Mouse (Mus musculus): ENCODE measurements around the gene Rrm2. TPM values are rescaled to one million over a fixed set of nuclear protein-coding genes. Genes with fewer than 3 reads are reported as not detected.

Gene Rrm2
- polyA plus RNA-seq, 1 experiment from 2014 or later = 16.3 TPM

DNA sequence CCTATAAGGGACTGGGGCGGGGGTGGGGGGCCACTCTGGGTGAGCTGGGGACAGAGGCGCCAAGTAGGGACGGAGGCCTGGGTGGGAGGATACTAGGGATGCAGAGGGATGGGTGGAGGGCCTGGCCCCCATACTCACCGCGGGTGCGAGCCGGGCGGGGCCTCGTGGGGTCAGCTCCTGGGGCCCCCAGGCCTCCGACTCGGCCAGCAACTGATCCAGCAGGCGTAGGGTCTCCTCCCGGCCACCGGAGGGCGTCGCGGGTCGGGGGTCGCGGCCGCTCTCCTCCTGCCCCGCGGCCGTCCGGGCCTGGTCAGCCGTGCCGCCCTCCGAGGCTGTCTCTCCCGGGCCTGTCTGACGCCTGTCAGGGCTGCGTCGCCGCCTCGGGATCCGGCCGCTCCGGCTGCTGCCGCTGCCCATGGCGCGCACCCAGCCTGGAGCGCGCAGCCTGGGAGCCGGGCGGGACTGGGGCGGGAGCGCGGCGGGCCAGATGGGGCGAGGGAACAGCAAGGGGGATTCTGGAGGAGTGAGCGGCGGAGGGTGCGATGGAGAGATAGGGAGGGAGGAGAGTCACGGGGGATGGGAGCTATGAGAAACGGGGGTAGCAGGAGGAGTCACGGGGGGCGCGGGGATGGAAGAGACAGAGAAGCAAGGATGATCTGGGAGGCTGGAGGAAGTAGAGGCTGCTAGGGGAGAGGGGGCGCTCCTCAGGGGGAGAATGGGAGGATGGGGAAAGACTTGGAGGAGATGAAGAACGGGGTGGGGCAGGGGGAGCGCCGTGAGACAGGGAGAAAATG, 27.4 kb upstream of the Rrm2 start:
- WGBS = 4% methylated on average over 37 of the region's 61 CpGs
- H3K36me3 ChIP-seq (ENCODE audit: insufficient read depth, low read length) = no peaks in the 10 kb centered on the region
- H3K4me1 ChIP-seq (ENCODE audit: insufficient read depth, low read depth, low read length) = peaks cover 6% of the 10 kb centered on the region; the same call in 1 of the 2 replicates
- H3K27ac ChIP-seq (ENCODE audit: low read length) = no peak overlapping the region
- peak overlapping the region; percentile 23; the same call in 1 of the 2 replicates for H3K9ac ChIP-seq (replicated peaks; ENCODE audit: low read depth)
- H3K4me2 ChIP-seq (replicated peaks; ENCODE audit: low read depth, low read length) = peak overlapping the region; percentile 84
- no peaks in the 10 kb centered on the region for H3K9me3 ChIP-seq (ENCODE audit: low read length)
- TF ChIP-seq EP300 (IDR thresholded peaks at IDR 0.05) = no peak
- TF ChIP-seq CTCF (IDR thresholded peaks at IDR 0.05) = no peak
- ATAC-seq = peak; percentile 55
- peak overlapping the region; percentile 41 for H3K4me3 ChIP-seq (ENCODE audit: low read depth, low read length)
- peak; percentile 29 for DNase-seq (ENCODE audit: low spot score)
- 0 out of 2 replicates have a peak, but pooled peaks cover 5% of the 10 kb centered on the region for H3K27me3 ChIP-seq (replicated peaks; ENCODE audit: insufficient read depth, low read length)

DNA sequence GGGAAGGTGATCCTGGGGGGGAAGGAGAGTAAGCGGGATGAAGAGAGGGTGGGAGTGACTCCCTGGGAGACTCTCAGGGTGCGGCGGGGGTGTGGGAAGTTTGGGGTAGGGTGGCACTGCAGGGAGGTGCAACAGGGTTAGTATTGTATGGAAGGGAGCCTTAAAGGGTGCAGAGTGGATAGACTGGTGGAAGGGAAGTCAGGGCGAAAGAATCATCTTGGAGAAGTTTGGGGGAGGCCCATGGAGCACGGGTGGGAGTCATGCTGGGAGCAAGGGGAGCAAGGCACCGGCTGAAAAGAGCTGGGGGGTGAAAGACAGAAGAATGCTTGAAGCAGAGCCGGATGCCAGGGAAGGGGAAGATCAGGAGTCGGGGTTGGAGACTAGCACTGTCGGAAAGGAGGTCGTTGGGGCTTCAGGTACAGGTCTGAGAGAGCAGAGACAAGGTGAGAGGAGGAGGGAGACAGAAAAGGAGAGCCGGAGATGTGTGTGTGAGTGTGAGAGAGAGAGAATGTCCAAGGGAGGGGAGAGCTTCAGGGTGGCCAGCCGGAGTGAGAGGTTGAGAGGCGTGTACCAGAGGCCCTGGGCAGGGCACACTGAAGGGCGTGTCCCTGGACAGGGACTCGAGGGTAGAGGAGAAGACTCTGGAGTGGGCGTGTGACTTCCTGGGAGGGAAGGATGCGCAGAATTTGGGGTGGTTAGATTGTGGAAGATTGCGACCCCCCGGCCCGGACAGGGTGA, 26.6 kb upstream of the Rrm2 start, which contains the start of gene Cys1:
TSS of gene Cys1 (minus strand) at position 528 of the 738 bp plus-strand sequence.
- Histone ChIP-seq H3K27me3 (replicated peaks; ENCODE audit: insufficient read depth, low read length) (0 out of 2 replicates have a peak, but pooled peaks cover 5% of the 10 kb centered on the region), H3K4me3 (ENCODE audit: low read depth, low read length) (peak within 1 kb of the TSS; percentile 41), H3K27ac (ENCODE audit: low read length) (no peak within 1 kb of the TSS), H3K4me2 (replicated peaks; ENCODE audit: low read depth, low read length) (peak within 1 kb of the TSS; percentile 84), H3K4me1 (ENCODE audit: insufficient read depth, low read depth, low read length) (peaks cover 6% of the 10 kb centered on the region; the same call in 1 of the 2 replicates), H3K9me3 (ENCODE audit: low read length) (no peaks in the 10 kb centered on the region), H3K36me3 (ENCODE audit: insufficient read depth, low read length) (no peaks in the 10 kb centered on the region), H3K9ac (replicated peaks; ENCODE audit: low read depth) (peak within 1 kb of the TSS; percentile 23; the same call in 1 of the 2 replicates)
- ATAC-seq (peak; percentile 30; the same call in 1 of the 2 replicates), DNase-seq (ENCODE audit: low spot score) (peak; percentile 33)
- TF ChIP-seq CTCF (IDR thresholded peaks at IDR 0.05) = no peak
- TF ChIP-seq EP300 (IDR thresholded peaks at IDR 0.05) = no peak
- 3% methylated on average over 20 of the region's 20 CpGs for WGBS

- Histone ChIP-seq H3K9ac (replicated peaks; ENCODE audit: low read depth) (no peak overlapping the region), H3K4me3 (ENCODE audit: low read depth, low read length) (no peak overlapping the region), H3K4me1 (ENCODE audit: insufficient read depth, low read depth, low read length) (peaks cover 6% of the 10 kb centered on the region; the same call in 1 of the 2 replicates), H3K27me3 (replicated peaks; ENCODE audit: insufficient read depth, low read length) (0 out of 2 replicates have a peak, but pooled peaks cover 5% of the 10 kb centered on the region), H3K36me3 (ENCODE audit: insufficient read depth, low read length) (no peaks in the 10 kb centered on the region), H3K4me2 (replicated peaks; ENCODE audit: low read depth, low read length) (no peak overlapping the region), H3K9me3 (ENCODE audit: low read length) (no peaks in the 10 kb centered on the region), H3K27ac (ENCODE audit: low read length) (no peak overlapping the region)
- DNase-seq (ENCODE audit: low spot score) (peak; percentile 24), ATAC-seq (peak; percentile 35; the same call in 1 of the 2 replicates)
- TF ChIP-seq CTCF (IDR thresholded peaks at IDR 0.05) (no peak), EP300 (IDR thresholded peaks at IDR 0.05) (no peak)
- WGBS = 25% methylated on average over 8 of the region's 8 CpGs
These were observed 25.5 kb upstream of the Rrm2 start for GRCm38 (mm10) chr12:24682563-24682962.

GRCm38 (mm10) chr12:24683461-24683860, 24.6 kb upstream of the Rrm2 start:
- peaks cover 6% of the 10 kb centered on the region; the same call in 1 of the 2 replicates for H3K4me1 ChIP-seq (ENCODE audit: insufficient read depth, low read depth, low read length)
- H3K9ac ChIP-seq (replicated peaks; ENCODE audit: low read depth) = no peak overlapping the region
- 70% methylated on average over 7 of the region's 7 CpGs for WGBS
- 0 out of 2 replicates have a peak, but pooled peaks cover 5% of the 10 kb centered on the region for H3K27me3 ChIP-seq (replicated peaks; ENCODE audit: insufficient read depth, low read length)
- H3K4me3 ChIP-seq (ENCODE audit: low read depth, low read length) = no peak overlapping the region
- ATAC-seq = no peak
- H3K4me2 ChIP-seq (replicated peaks; ENCODE audit: low read depth, low read length) = no peak overlapping the region
- H3K9me3 ChIP-seq (ENCODE audit: low read length) = no peaks in the 10 kb centered on the region
- no peak for DNase-seq (ENCODE audit: low spot score)
- H3K27ac ChIP-seq (ENCODE audit: low read length) = no peak overlapping the region
- TF ChIP-seq EP300 (IDR thresholded peaks at IDR 0.05) (no peak), CTCF (IDR thresholded peaks at IDR 0.05) (no peak)
- no peaks in the 10 kb centered on the region for H3K36me3 ChIP-seq (ENCODE audit: insufficient read depth, low read length)

DNA sequence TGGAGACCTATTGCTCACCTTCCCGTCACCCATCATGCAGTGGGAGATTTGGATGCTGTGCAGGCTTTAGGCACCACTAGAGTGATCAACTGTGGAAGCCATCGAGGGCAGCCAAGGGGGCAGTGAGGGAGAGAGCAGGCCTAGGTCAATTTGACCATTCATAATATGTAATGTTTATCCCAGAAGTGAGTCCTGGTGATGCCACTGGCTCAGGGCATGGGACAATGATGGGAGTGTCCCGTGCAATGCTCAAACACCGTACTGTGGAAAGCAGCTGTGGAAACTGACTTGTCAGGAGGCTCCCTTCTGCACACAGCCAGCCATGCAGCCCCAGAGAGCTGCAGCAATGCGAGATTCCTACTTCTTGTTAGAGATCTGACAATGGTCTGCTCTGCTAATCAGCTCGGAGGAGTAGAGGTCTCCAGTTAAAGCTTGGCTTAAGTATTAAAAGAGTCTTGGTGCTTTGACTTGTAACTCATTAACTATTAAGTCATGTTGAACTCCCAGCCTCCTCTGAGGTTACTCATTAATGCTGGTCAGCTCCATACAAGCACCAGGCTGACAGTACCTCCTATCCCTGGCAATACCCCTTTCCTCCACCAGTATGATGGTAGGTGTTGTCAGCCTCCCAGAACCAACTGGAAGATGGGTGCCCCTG, 21.9 kb upstream of the Rrm2 start:
- no peaks in the 10 kb centered on the region for H3K9me3 ChIP-seq (ENCODE audit: low read length)
- 0 out of 2 replicates have a peak, but pooled peaks cover 5% of the 10 kb centered on the region for H3K27me3 ChIP-seq (replicated peaks; ENCODE audit: insufficient read depth, low read length)
- no peaks in the 10 kb centered on the region for H3K36me3 ChIP-seq (ENCODE audit: insufficient read depth, low read length)
- no peak overlapping the region for H3K4me2 ChIP-seq (replicated peaks; ENCODE audit: low read depth, low read length)
- H3K9ac ChIP-seq (replicated peaks; ENCODE audit: low read depth) = no peak overlapping the region
- no peak overlapping the region for H3K27ac ChIP-seq (ENCODE audit: low read length)
- peak; percentile 29 for DNase-seq (ENCODE audit: low spot score)
- H3K4me1 ChIP-seq (ENCODE audit: insufficient read depth, low read depth, low read length) = peaks cover 6% of the 10 kb centered on the region; the same call in 1 of the 2 replicates
- H3K4me3 ChIP-seq (ENCODE audit: low read depth, low read length) = no peak overlapping the region
- WGBS = 46% methylated on average over 6 of the region's 6 CpGs
- peak; percentile 60 for ATAC-seq
- TF ChIP-seq CTCF (IDR thresholded peaks at IDR 0.05) (no peak), EP300 (IDR thresholded peaks at IDR 0.05) (no peak)
